Mouse (Mus musculus) layer of hippocampus, postnatal 25 days (tissue): ENCODE data around the gene Mapk1. TPM values are rescaled to one million over a fixed set of nuclear protein-coding genes. Genes with fewer than 3 reads are reported as not detected.

Experiments
- DNase-seq, 2 experiments: peaks; one replicate each; pipeline ENCODE4 v3.0.0; 2022; ENCODE audit warnings: mixed read lengths in 2 of 2, low spot score in 1 of 2; ENCODE audit errors: extremely low spot score in 1 of 2
- total RNA-seq, 2 experiments: library from RNA; stranded (reverse); gene quantifications; 2 replicates each; pipeline ENCODE4 v1.2.3; 2021

Gene Mapk1
- total RNA-seq, 2 experiments from 2014 or later = 519 to 524 TPM

DNA sequence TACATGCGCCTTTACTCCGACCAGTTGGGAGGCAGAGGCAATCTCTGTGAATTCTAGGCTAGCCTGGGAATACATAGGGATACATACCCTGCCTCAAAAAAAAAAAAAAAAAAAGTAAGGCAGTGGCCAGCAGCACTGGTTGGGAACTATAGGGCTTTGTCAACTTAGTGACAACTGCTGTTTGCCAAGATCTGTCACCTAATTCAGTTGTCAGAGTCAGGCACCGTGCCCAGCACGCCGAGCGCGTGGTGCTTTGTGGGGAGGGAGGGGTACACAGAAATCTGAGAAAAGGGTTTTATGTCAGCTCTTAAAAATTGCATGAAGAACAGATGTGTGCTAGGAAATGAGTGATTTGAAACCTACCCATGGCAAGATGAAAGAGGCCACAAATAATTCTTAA lies 94.9 kb downstream of the Mapk1 start:
- peak in 1 of 2 experiments; percentile 49 for DNase-seq

DNA sequence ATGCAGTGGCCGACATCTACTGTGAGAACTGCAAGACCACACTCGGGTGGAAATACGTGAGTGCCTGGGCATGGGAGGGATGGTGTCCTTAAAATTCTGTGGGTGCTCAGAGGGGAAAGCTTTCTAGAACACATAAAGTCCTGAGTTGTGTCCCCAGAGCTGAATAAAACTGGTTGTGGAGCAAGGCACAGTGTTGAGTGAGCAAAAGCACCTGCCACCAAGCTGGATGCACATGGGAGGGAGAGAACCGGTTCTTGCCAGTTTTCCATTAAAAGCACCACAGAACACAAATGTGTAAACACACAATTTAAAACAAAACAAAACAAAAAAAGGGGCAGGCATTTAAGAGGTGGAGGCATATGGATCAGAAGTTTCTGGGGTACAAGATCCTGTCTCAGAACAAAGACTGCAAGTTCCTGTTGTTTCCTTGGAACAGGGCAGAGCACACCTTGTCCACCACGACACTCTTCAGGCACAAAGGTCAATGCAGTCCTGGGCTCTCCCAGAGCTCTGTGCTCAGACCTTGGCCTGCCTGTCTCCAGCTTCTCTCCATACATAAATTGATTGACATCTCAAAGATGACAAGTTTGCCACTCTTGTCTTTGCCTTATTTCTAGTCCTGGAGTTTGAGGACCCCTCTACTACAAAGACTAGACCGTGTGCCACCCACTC lies 99.1 kb downstream of the Mapk1 start:
- DNase-seq = no peak

DNA sequence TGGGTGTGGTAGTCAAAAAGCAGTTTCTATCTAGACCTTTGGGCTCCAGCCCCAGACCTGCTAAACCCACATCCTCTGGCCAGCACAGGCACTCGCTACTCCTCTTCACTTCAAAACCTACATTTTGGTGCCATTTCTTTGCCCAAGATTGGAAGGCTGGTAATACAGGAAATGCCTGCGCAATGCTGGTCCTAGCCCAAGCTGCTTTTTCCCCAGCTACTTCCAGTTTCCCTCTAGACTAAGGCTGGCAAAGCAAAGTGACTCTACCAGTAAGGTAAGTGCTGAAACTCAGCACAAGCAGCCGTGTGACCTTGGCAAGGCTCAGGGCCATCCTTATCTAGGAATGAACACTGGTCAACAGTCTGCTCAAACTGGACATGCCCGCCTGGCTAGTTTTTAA lies 102.5 kb downstream of the Mapk1 start:
- no peak for DNase-seq

DNA sequence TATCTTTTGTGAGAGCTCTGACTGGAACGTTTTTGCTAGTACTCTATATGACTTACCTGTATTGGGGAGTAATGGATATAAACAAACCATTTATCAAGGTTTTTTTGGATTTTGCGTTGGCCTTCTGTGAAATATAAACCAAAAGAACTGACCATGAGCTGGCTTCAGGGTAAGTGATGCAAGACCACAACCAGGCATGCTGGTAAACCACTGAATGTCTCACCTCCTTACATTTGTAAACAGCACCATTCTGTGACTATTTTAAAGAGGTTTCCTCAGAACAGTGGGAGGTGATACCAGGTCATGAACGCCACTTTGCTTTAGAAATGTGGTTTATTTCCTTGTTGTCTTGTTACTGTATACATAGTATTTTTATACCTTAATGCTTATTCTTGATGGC lies 103.1 kb downstream of the Mapk1 start:
- no peak for DNase-seq

DNA sequence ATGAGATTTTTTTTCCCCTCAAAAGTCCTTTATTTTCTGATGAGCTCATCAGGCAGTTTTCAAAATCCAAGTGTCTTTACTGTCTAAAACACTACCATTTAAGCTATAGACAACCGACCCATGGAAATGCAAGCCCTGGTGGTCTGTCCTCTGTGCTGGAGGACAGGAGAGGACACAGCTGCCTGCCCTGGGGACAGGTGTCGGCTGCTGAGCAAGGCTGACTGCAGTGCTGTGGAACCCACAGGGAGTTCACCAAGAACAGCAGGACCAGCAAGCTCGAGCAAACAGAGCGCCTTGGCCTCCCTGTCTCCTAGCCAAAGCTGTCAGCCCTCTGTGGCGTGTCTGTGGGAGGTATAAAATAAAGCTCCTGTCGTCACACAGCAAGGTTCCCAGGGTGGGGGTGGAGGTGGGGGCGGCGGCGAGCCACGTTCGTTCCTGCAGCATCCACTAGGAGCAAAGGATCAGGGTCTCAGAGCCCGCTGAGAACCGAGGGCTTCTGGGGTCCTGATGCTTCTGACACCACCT lies 103.5 kb downstream of the Mapk1 start:
- no peak for DNase-seq

DNA sequence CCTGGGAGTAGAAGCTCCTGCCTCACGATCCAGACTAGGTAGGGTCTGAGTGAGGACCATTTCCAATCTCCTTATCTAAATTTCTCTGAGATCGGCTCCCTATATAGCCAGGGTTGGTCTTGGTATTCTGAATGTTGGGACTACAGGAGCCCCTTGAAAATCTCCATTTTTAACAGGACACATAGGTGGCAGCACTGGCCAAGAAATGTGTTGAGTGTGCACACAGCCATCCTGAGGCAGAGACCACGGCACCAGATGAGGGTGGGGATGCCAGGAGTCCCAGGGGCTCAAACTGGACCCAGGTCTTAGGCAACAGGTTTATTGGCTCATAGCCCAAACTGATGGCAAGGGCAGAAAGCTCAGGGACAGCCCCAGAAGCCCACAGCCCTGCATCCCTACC lies 105.2 kb downstream of the Mapk1 start:
- DNase-seq = no peak

DNA sequence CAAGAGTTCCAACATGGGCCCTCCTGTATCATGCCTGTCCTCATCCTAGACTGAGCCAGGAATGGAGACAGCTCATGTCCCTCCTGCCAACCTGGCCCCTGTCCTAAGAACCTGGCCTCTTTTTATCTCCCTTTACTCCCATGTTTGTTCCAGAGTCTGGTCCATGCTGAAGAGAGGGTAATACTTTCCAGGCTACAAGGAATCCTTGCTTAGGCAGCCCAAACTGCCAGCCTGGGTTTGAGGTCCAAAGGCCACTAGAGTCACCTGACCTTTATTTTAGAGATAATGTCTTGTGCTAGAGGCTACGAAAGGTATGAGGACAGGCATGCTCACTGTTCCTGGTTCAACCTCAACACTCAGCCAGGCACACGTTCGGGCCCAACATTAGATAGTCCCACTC lies 113.8 kb downstream of the Mapk1 start:
- no peak for DNase-seq

Other genes starting within 250 kb of the Mapk1 start
- 10 to 100 TPM in 1 of 2 experiments, 1 to 10 TPM in 1; 8.7 to 10.6 TPM for gene Spag6l, start 153.9 kb upstream of the Mapk1 start, total RNA-seq
- gene Igll1, start 119.4 kb upstream of the Mapk1 start, total RNA-seq = not detected
- gene Top3b, start 112.6 kb upstream of the Mapk1 start, total RNA-seq = 10 to 100 TPM; 61.5 to 70.4 TPM
- gene Vpreb1, start 112.5 kb upstream of the Mapk1 start, total RNA-seq = 1 to 10 TPM in 1 of 2 experiments, under 1 TPM in 1; 0.52 to 1.6 TPM
- gene Ppm1f, start 86.9 kb upstream of the Mapk1 start, total RNA-seq = 10 to 100 TPM; 43.2 to 44.0 TPM
- 10 to 100 TPM; 39.8 to 40.5 TPM for gene Ypel1, start 86.3 kb downstream of the Mapk1 start, total RNA-seq
- 100 to 1,000 TPM in 1 of 2 experiments, 10 to 100 TPM in 1; 86.7 to 102 TPM for gene Ppil2, start 127.9 kb downstream of the Mapk1 start, total RNA-seq
- 1 to 10 TPM in 1 of 2 experiments, not detected in 1; 1.0 TPM for gene 2610318N02Rik, start 141.8 kb downstream of the Mapk1 start, total RNA-seq
- gene Sdf2l1, start 149.0 kb downstream of the Mapk1 start, total RNA-seq = 10 to 100 TPM; 16.4 to 27.1 TPM
- gene Ydjc, start 161.2 kb downstream of the Mapk1 start, total RNA-seq = 10 to 100 TPM; 27.7 to 31.8 TPM
- gene Ccdc116, start 163.8 kb downstream of the Mapk1 start, total RNA-seq = 1 to 10 TPM; 2.1 to 2.2 TPM
- gene Ube2l3, start 219.3 kb downstream of the Mapk1 start, total RNA-seq = 100 to 1,000 TPM; 149 to 162 TPM
- 1 to 10 TPM; 3.1 to 4.2 TPM for gene Rimbp3, start 225.2 kb downstream of the Mapk1 start, total RNA-seq